Mouse (Mus musculus) forelimb bud, embryonic 11.5 days (tissue): ENCODE measurements at regions not wholly inside any gene's neighbourhood (a gene's known extent, or its start where the extent isn't known, plus 50 kb on each side); places are given as distances from the start of the nearest gene placed in this dataset.

Source experiments
- DNase-seq: peaks from one replicate; pipeline ENCODE4 v3.0.0-alpha.2; 2012; ENCODE audit warnings: low read depth, low spot score

GRCm38 (mm10) chr15:8903651-8904050 is 64.1 kb upstream of the Ranbp3l start:
- DNase-seq = no peak

- no peak for DNase-seq
Measured at GRCm38 (mm10) chr15:8897487-8898158, 70.1 kb upstream of the Ranbp3l start.

GRCm38 (mm10) chr15:8896856-8897255 is 70.9 kb upstream of the Ranbp3l start:
- no peak for DNase-seq

- DNase-seq = peak; percentile 20
Measured at GRCm38 (mm10) chr15:8896391-8896790, 71.4 kb upstream of the Ranbp3l start.

GRCm38 (mm10) chr15:8885585-8885984 is 82.2 kb upstream of the Ranbp3l start:
- DNase-seq = no peak

- peak; percentile 42 for DNase-seq
Measured at GRCm38 (mm10) chr15:8884608-8885467, 82.9 kb upstream of the Ranbp3l start.

GRCm38 (mm10) chr15:8882880-8883539 is 84.7 kb upstream of the Ranbp3l start:
- DNase-seq = no peak

GRCm38 (mm10) chr15:8874884-8875493 is 92.8 kb upstream of the Ranbp3l start:
- no peak for DNase-seq

GRCm38 (mm10) chr15:8868021-8868420 is 99.7 kb upstream of the Ranbp3l start:
- DNase-seq = no peak

- no peak for DNase-seq
Measured at GRCm38 (mm10) chr15:8867160-8867891, 100.4 kb upstream of the Ranbp3l start.

GRCm38 (mm10) chr15:8865089-8865933 is 102.4 kb upstream of the Ranbp3l start:
- no peak for DNase-seq

- DNase-seq = no peak
Measured at GRCm38 (mm10) chr15:8856419-8857084, 111.2 kb upstream of the Ranbp3l start.

GRCm38 (mm10) chr15:8855511-8855910 is 112.2 kb upstream of the Ranbp3l start:
- no peak for DNase-seq

GRCm38 (mm10) chr15:8854336-8854735 is 113.4 kb upstream of the Ranbp3l start:
- DNase-seq = no peak

GRCm38 (mm10) chr15:8850996-8851395 is 116.8 kb upstream of the Ranbp3l start:
- no peak for DNase-seq

GRCm38 (mm10) chr15:8849413-8849812 is 118.3 kb upstream of the Ranbp3l start:
- DNase-seq = no peak

GRCm38 (mm10) chr15:8842129-8842528 is 125.6 kb upstream of the Ranbp3l start:
- no peak for DNase-seq

- DNase-seq = peak; percentile 34
Measured at GRCm38 (mm10) chr15:8839462-8839861, 128.3 kb upstream of the Ranbp3l start.

- DNase-seq = no peak
Measured at GRCm38 (mm10) chr15:8834151-8834550, 123.6 kb upstream of the Slc1a3 start.

GRCm38 (mm10) chr15:8832970-8833369 is 122.4 kb upstream of the Slc1a3 start:
- DNase-seq = no peak
